Mouse (Mus musculus): ENCODE measurements around the gene Socs5. TPM values are rescaled to one million over a fixed set of nuclear protein-coding genes. Genes with fewer than 3 reads are reported as not detected.

The Socs5 gene
- polyA plus RNA-seq, 1 experiment, result 0.04 TPM

- no peaks in the 10 kb centered on the region for H3K36me3 ChIP-seq (ENCODE audit: control insufficient read depth)
- TF ChIP-seq TAL1 (IDR thresholded peaks at IDR 0.05; ENCODE audit: low read length) (no peak), GATA1 (IDR thresholded peaks at IDR 0.05; ENCODE audit: low read length) (no peak)
Measured at GRCm38 (mm10) chr17:87125344-87125743, 17.9 kb downstream of the Socs5 start.

GRCm38 (mm10) chr17:87132258-87132657, 24.8 kb downstream of the Socs5 start:
- Histone ChIP-seq H3K9me3 (ENCODE audit: control insufficient read depth, low read length) (no peaks in the 10 kb centered on the region), H3K27me3 (ENCODE audit: control insufficient read depth) (no peaks in the 10 kb centered on the region), H3K4me3 (replicated peaks) (no peak overlapping the region), H3K36me3 (ENCODE audit: control insufficient read depth) (peaks cover 4% of the 10 kb centered on the region), H3K4me1 (ENCODE audit: control insufficient read depth) (no peaks in the 10 kb centered on the region)
- no peak for TF ChIP-seq TAL1 (IDR thresholded peaks at IDR 0.05; ENCODE audit: low read length)
- no peak for TF ChIP-seq GATA1 (IDR thresholded peaks at IDR 0.05; ENCODE audit: low read length)

More at GRCm38 (mm10) chr17:87125344-87125743, 17.9 kb downstream of the Socs5 start:
- Histone ChIP-seq H3K4me1 (ENCODE audit: control insufficient read depth) (no peaks in the 10 kb centered on the region), H3K9me3 (ENCODE audit: control insufficient read depth, low read length) (no peaks in the 10 kb centered on the region), H3K4me3 (replicated peaks) (no peak overlapping the region), H3K27me3 (ENCODE audit: control insufficient read depth) (no peaks in the 10 kb centered on the region)

DNA sequence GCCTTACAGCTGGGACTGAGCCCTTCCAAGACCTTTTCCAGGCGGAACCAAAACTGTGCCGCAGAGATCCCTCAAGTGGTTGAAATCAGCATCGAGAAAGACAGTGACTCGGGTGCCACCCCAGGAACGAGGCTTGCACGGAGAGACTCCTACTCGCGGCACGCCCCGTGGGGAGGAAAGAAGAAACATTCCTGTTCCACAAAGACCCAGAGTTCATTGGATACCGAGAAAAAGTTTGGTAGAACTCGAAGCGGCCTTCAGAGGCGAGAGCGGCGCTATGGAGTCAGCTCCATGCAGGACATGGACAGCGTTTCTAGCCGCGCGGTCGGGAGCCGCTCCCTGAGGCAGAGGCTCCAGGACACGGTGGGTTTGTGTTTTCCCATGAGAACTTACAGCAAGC, 26.3 kb downstream of the Socs5 start:
- peaks cover 4% of the 10 kb centered on the region for H3K36me3 ChIP-seq (ENCODE audit: control insufficient read depth)
- no peak for TF ChIP-seq TAL1 (IDR thresholded peaks at IDR 0.05; ENCODE audit: low read length)
- TF ChIP-seq GATA1 (IDR thresholded peaks at IDR 0.05; ENCODE audit: low read length), result no peak
- H3K9me3 ChIP-seq (ENCODE audit: control insufficient read depth, low read length), result no peaks in the 10 kb centered on the region
- H3K4me3 ChIP-seq (replicated peaks), result no peak overlapping the region
- no peaks in the 10 kb centered on the region for H3K27me3 ChIP-seq (ENCODE audit: control insufficient read depth)
- no peaks in the 10 kb centered on the region for H3K4me1 ChIP-seq (ENCODE audit: control insufficient read depth)

- no peak for TF ChIP-seq TAL1 (IDR thresholded peaks at IDR 0.05; ENCODE audit: low read length)
- TF ChIP-seq GATA1 (IDR thresholded peaks at IDR 0.05; ENCODE audit: low read length), result no peak
- Histone ChIP-seq H3K4me1 (ENCODE audit: control insufficient read depth) (no peaks in the 10 kb centered on the region), H3K4me3 (replicated peaks) (no peak overlapping the region), H3K36me3 (ENCODE audit: control insufficient read depth) (peaks cover 4% of the 10 kb centered on the region), H3K9me3 (ENCODE audit: control insufficient read depth, low read length) (no peaks in the 10 kb centered on the region), H3K27me3 (ENCODE audit: control insufficient read depth) (no peaks in the 10 kb centered on the region)
Measured at GRCm38 (mm10) chr17:87134631-87135030, 27.2 kb downstream of the Socs5 start.

- Histone ChIP-seq H3K27me3 (ENCODE audit: control insufficient read depth) (no peaks in the 10 kb centered on the region), H3K4me3 (replicated peaks) (no peak overlapping the region), H3K4me1 (ENCODE audit: control insufficient read depth) (no peaks in the 10 kb centered on the region), H3K9me3 (ENCODE audit: control insufficient read depth, low read length) (no peaks in the 10 kb centered on the region), H3K36me3 (ENCODE audit: control insufficient read depth) (peaks cover 4% of the 10 kb centered on the region)
- TF ChIP-seq TAL1 (IDR thresholded peaks at IDR 0.05; ENCODE audit: low read length) (no peak), GATA1 (IDR thresholded peaks at IDR 0.05; ENCODE audit: low read length) (no peak)
Measured at GRCm38 (mm10) chr17:87135741-87136140, 28.3 kb downstream of the Socs5 start.

- no peaks in the 10 kb centered on the region for H3K27me3 ChIP-seq (ENCODE audit: control insufficient read depth)
- no peaks in the 10 kb centered on the region for H3K36me3 ChIP-seq (ENCODE audit: control insufficient read depth)
- peaks cover 2% of the 10 kb centered on the region for H3K9me3 ChIP-seq (ENCODE audit: control insufficient read depth, low read length)
- no peak overlapping the region for H3K4me3 ChIP-seq (replicated peaks)
- H3K4me1 ChIP-seq (ENCODE audit: control insufficient read depth), result no peaks in the 10 kb centered on the region
- no peak for TF ChIP-seq GATA1 (IDR thresholded peaks at IDR 0.05; ENCODE audit: low read length)
- TF ChIP-seq TAL1 (IDR thresholded peaks at IDR 0.05; ENCODE audit: low read length), result no peak
Measured at GRCm38 (mm10) chr17:87141188-87141935, 33.9 kb downstream of the Socs5 start.

GRCm38 (mm10) chr17:87142271-87142670, 34.8 kb downstream of the Socs5 start:
- TF ChIP-seq TAL1 (IDR thresholded peaks at IDR 0.05; ENCODE audit: low read length) (no peak), GATA1 (IDR thresholded peaks at IDR 0.05; ENCODE audit: low read length) (no peak)
- Histone ChIP-seq H3K4me1 (ENCODE audit: control insufficient read depth) (no peaks in the 10 kb centered on the region), H3K4me3 (replicated peaks) (no peak overlapping the region), H3K27me3 (ENCODE audit: control insufficient read depth) (no peaks in the 10 kb centered on the region), H3K36me3 (ENCODE audit: control insufficient read depth) (no peaks in the 10 kb centered on the region), H3K9me3 (ENCODE audit: control insufficient read depth, low read length) (peaks cover 2% of the 10 kb centered on the region)

- no peaks in the 10 kb centered on the region for H3K4me1 ChIP-seq (ENCODE audit: control insufficient read depth)
- TF ChIP-seq TAL1 (IDR thresholded peaks at IDR 0.05; ENCODE audit: low read length) (no peak), GATA1 (IDR thresholded peaks at IDR 0.05; ENCODE audit: low read length) (no peak)
- H3K27me3 ChIP-seq (ENCODE audit: control insufficient read depth), result no peaks in the 10 kb centered on the region
- H3K4me3 ChIP-seq (replicated peaks), result no peak overlapping the region
- no peaks in the 10 kb centered on the region for H3K36me3 ChIP-seq (ENCODE audit: control insufficient read depth)
- peaks cover 2% of the 10 kb centered on the region for H3K9me3 ChIP-seq (ENCODE audit: control insufficient read depth, low read length)
Measured at GRCm38 (mm10) chr17:87143186-87143585, 35.7 kb downstream of the Socs5 start.

DNA sequence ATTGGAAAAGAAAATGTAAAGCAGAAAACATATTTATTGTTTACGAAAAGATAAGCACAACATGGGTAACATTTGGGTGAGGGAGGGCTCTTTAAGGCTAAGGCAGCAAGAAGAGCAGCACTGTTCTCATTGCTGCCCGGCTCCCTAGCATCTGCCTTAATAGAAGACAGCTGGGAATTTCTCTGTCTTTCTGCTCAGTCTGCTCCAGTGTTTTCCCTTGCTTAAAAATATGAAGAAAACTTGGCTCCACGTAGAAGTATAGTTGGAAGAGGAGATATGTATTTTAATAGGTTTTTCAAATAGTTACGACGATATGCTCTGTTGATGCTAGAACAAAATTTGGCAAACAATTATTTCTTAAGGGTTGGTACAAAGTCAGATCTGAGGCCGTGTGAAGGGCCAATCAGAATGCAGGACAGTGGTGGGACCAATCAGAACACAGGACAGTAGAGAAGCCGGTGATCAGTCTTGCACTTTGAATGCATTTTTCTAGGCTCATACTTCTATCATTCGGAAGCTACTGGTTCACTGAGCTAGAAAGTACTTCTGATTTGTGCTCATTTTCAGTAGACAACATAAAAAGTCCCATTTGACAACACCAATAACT, 39.0 kb downstream of the Socs5 start:
- Histone ChIP-seq H3K27me3 (ENCODE audit: control insufficient read depth) (no peaks in the 10 kb centered on the region), H3K4me1 (ENCODE audit: control insufficient read depth) (no peaks in the 10 kb centered on the region)

More for the DNA sequence above, 39.0 kb downstream of the Socs5 start:
- Histone ChIP-seq H3K4me3 (replicated peaks) (no peak overlapping the region), H3K36me3 (ENCODE audit: control insufficient read depth) (no peaks in the 10 kb centered on the region), H3K9me3 (ENCODE audit: control insufficient read depth, low read length) (peaks cover 2% of the 10 kb centered on the region)
- TF ChIP-seq GATA1 (IDR thresholded peaks at IDR 0.05; ENCODE audit: low read length) (no peak), TAL1 (IDR thresholded peaks at IDR 0.05; ENCODE audit: low read length) (no peak)
